Mouse (Mus musculus) midbrain, postnatal 0 days (tissue): ENCODE results near the gene Cluh. TPM values are rescaled to one million over a fixed set of nuclear protein-coding genes. Genes with fewer than 3 reads are reported as not detected.

Source experiments
- ATAC-seq: fragments of 200-750 bp; cut with Nextera tagmentation; 2 replicates; pipeline ENCODE4 v1.8.0; 2017; ENCODE audit warnings: moderate number of reproducible peaks, mild to moderate bottlenecking, moderate TSS enrichment, moderate library complexity; ENCODE audit not compliant: low FRiP score
- DNase-seq: peaks from one replicate; pipeline ENCODE4 v3.0.0-alpha.2; 2015; ENCODE audit warnings: low spot score
- H3K27ac ChIP-seq: fragments of 300-500 bp; sonication (generic); 2 replicates; pipeline ENCODE4 v1.5.1; 2014; ENCODE audit warnings: low read depth, mild to moderate bottlenecking, low read length, mixed read lengths
- H3K27me3 ChIP-seq: fragments of 300-500 bp; sonication (generic); 2 replicates; pipeline ENCODE4 v1.6.1; 2014; ENCODE audit warnings: low read length, control low read depth, mixed read lengths; ENCODE audit not compliant: insufficient read depth
- H3K36me3 ChIP-seq: fragments of 300-500 bp; sonication (generic); 2 replicates; pipeline ENCODE4 v1.6.1; 2014; ENCODE audit warnings: low read length, control low read depth, mixed read lengths; ENCODE audit not compliant: insufficient read depth
- H3K4me1 ChIP-seq: fragments of 300-500 bp; sonication (generic); 2 replicates; pipeline ENCODE4 v1.6.1; 2014; ENCODE audit warnings: mild to moderate bottlenecking, control low read depth, antibody characterized with exemption, low read length, mixed read lengths; ENCODE audit not compliant: insufficient read depth
- H3K4me2 ChIP-seq: fragments of 300-500 bp; sonication (generic); 2 replicates; pipeline ENCODE4 v1.6.1; 2014; ENCODE audit warnings: low read depth, mild to moderate bottlenecking, low read length, mixed read lengths; ENCODE audit not compliant: poor library complexity, severe bottlenecking
- H3K4me3 ChIP-seq: fragments of 300-500 bp; sonication (generic); 2 replicates; pipeline ENCODE4 v1.5.1; 2014; ENCODE audit warnings: low read depth, mild to moderate bottlenecking, low read length, moderate library complexity
- H3K9ac ChIP-seq: fragments of 300-500 bp; sonication (generic); replicated peaks from 2 replicates; pipeline ENCODE4 v1.6.1; 2014; ENCODE audit warnings: mild to moderate bottlenecking, low read length, moderate library complexity, mixed read lengths; ENCODE audit not compliant: poor library complexity, severe bottlenecking
- H3K9me3 ChIP-seq: fragments of 300-500 bp; sonication (generic); 2 replicates; pipeline ENCODE4 v1.6.1; 2016; ENCODE audit warnings: low read length, control low read depth
- CTCF ChIP-seq: IDR thresholded peaks from 2 replicates; pipeline ENCODE4 v1.5.1; 2016; ENCODE audit warnings: antibody characterized with exemption, mild to moderate bottlenecking
- WGBS: fragments of 180-500 bp; shearing (Covaris S2); extraction: QIAGEN DNeasy Blood & Tissue Kit; methylation state at CpG from one replicate; pipeline ENCODE4 v1.1.7; 2014; 5-methylcytosine and 5-hydroxymethylcytosine counted together
- polyA plus RNA-seq: library from polyadenylated mRNA; unstranded; fragments of >200 nt; fragmentation: Nextera tagmentation; extraction: Ambion mirVana; gene quantifications from 2 replicates; pipeline ENCODE4 v1.2.1, GENCODE M21; 2015
- total RNA-seq: library from RNA; depleted of rRNA; stranded (reverse); fragments of >200 nt; gene quantifications from 2 replicates; pipeline ENCODE4 v1.2.3, GENCODE M21; 2014; rRNA removed

The Cluh gene
- total and polyA plus RNA-seq, 2 experiments from 2014 or later, result 17.0 to 71.5 TPM

DNA sequence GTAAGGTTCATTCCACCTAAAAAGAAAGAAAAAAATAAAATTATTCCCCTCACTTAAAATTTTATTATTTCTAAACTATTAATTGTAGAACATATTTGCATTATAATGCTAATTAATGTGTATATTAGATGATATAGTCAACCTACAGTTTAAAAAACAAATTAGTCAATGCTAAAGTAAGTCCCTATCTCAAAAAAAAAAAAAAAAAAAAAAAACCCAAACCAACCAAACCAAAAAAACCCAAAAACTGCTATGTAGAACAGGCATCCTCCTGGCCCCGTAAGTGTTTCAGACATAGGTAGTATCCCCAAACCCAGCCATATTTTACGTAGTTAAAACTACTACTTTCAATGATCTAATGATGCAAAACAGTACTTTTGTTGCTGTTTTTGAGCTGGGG lies 50.2 kb downstream of the Cluh start:
- Histone ChIP-seq H3K4me2 (no peak overlapping the region), H3K27me3 (no peaks in the 10 kb centered on the region), H3K9ac (no peak overlapping the region), H3K9me3 (no peaks in the 10 kb centered on the region), H3K36me3 (no peaks in the 10 kb centered on the region; the same call in 1 of the 2 replicates), H3K4me3 (no peak overlapping the region), H3K4me1 (no peaks in the 10 kb centered on the region), H3K27ac (no peak overlapping the region)
- 95% methylated on average over 2 of the region's 2 CpGs for WGBS
- no peak for TF ChIP-seq CTCF
- ATAC-seq, result no peak
- no peak for DNase-seq

DNA sequence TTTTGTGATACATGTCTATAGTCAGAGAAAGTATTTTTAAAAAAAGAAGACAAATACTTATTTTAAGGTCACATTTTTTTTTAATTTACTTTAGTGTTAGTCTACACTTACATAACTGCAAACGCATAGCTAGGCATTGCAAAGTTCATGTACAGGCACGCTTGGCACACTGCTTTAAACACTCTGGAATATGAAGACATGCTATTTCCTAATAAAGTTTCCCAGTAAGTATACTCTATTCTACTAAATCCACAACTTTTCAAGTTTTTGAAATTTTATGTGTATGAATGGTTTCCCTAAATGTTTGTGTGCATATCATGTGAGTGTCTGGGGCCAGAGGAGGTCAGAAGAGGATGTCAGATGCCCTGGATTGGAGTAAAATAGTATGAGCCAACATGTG lies 54.8 kb downstream of the Cluh start:
- Histone ChIP-seq H3K27me3 (no peaks in the 10 kb centered on the region), H3K9me3 (no peaks in the 10 kb centered on the region), H3K27ac (no peak overlapping the region), H3K9ac (no peak overlapping the region), H3K4me3 (no peak overlapping the region), H3K36me3 (no peaks in the 10 kb centered on the region), H3K4me1 (no peaks in the 10 kb centered on the region), H3K4me2 (no peak overlapping the region)
- DNase-seq (no peak), ATAC-seq (no peak)
- TF ChIP-seq CTCF, result no peak
- 93% methylated on average over 2 of the region's 2 CpGs for WGBS

DNA sequence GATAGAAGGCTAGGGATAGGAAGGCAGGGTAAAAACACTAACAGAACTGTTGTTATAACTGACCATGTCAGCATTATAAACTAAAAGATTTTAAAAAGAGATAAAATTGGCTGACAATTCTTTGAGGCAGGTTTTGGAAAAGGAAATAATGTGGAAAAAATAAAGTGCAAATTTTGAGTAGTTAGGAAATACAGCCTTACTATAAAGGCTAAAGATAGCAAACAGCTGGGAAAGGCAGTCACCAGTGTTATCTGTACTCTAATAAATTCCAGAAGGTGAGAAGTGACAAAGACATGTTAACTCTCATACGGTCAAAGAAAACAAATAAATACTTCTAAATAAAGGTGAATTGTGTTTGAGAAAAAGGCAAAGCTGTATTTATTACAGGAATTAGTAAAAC lies 59.5 kb downstream of the Cluh start:
- no peak for TF ChIP-seq CTCF
- H3K27me3 ChIP-seq, result no peaks in the 10 kb centered on the region
- WGBS, result 71% methylated on average over 1 of the region's 1 CpGs
- no peaks in the 10 kb centered on the region for H3K9me3 ChIP-seq
- no peak overlapping the region for H3K4me3 ChIP-seq
- no peaks in the 10 kb centered on the region for H3K36me3 ChIP-seq
- no peak overlapping the region for H3K27ac ChIP-seq
- DNase-seq (no peak), ATAC-seq (no peak)
- no peak overlapping the region for H3K9ac ChIP-seq
- no peaks in the 10 kb centered on the region for H3K4me1 ChIP-seq
- H3K4me2 ChIP-seq, result no peak overlapping the region

DNA sequence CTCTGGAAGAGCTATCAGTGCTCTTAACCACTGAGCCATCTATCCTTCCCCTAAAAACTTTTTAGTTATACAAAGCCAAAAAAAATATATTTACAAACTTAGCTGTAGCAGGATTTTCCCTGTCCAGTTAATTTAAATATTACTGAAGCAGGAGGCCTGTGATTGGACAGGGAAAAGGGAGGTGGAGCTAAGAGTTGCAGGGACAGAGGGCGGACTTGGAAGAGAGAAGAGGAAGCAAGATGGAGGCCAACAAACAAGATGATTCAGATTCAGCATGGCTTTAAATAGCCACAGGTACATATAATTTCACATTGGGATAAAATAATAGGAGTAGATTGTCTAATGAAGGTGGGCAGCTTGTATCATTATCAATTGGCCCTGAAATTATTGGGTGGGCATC lies 61.4 kb downstream of the Cluh start:
- Histone ChIP-seq H3K4me2 (no peak overlapping the region), H3K36me3 (no peaks in the 10 kb centered on the region), H3K27ac (no peak overlapping the region), H3K27me3 (no peaks in the 10 kb centered on the region), H3K9me3 (no peaks in the 10 kb centered on the region), H3K9ac (no peak overlapping the region), H3K4me3 (no peak overlapping the region), H3K4me1 (no peaks in the 10 kb centered on the region)
- ATAC-seq (no peak), DNase-seq (no peak)
- 91% methylated on average over 1 of the region's 1 CpGs for WGBS
- TF ChIP-seq CTCF, result no peak

DNA sequence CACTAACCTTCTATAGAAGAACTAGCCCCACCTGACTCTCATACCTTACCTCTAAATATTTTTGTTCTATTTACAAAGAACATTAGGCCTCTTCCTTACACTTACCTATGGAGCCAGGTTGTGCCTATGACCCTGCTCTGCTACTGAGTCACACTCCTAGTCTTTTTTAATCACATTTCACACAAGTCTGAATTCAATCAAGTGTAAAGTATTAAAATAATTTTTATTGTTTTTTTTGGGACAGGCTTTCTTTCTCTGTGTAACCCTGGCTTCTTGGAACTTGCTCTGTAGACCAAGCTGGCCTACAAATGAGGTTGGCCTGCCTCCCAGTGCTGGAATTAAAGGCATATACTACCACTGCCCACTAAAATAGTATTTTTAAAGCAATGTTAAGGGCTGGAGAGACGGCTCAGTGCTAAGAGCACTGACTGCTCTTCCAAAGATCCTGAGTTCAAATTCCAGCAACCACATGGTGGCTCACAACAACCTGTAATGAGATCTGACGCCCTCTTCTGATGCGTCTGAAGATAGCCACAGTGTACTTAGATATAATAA lies 66.8 kb downstream of the Cluh start:
- no peaks in the 10 kb centered on the region for H3K36me3 ChIP-seq
- H3K4me1 ChIP-seq, result peaks cover 8% of the 10 kb centered on the region
- ATAC-seq, result no peak
- no peak for TF ChIP-seq CTCF
- H3K27ac ChIP-seq, result no peak overlapping the region
- H3K27me3 ChIP-seq, result no peaks in the 10 kb centered on the region
- WGBS, result 84% methylated on average over 3 of the region's 3 CpGs
- H3K4me2 ChIP-seq, result no peak overlapping the region
- no peak overlapping the region for H3K4me3 ChIP-seq
- no peaks in the 10 kb centered on the region for H3K9me3 ChIP-seq
- no peak overlapping the region for H3K9ac ChIP-seq
- DNase-seq, result no peak

Other genes starting within 250 kb of the Cluh start
- gene Rap1gap2, start 38.6 kb upstream of the Cluh start, total RNA-seq, result 48.2 and 49.1 TPM in 2 replicates
- gene Rap1gap2, start 38.6 kb upstream of the Cluh start, polyA plus RNA-seq, result 11.0 and 12.1 TPM in 2 replicates
- 12.4 and 14.6 TPM in 2 replicates for gene Ccdc92b, start 29.9 kb upstream of the Cluh start, total RNA-seq
- gene Ccdc92b, start 29.9 kb upstream of the Cluh start, polyA plus RNA-seq, result 3.3 and 3.4 TPM in 2 replicates
- 206 and 269 TPM in 2 replicates for gene Pafah1b1, start 75.2 kb downstream of the Cluh start, total RNA-seq
- 63.4 and 79.2 TPM in 2 replicates for gene Pafah1b1, start 75.2 kb downstream of the Cluh start, polyA plus RNA-seq
- gene Mettl16, start 121.3 kb downstream of the Cluh start, total RNA-seq, result 13.1 and 16.6 TPM in 2 replicates
- gene Mettl16, start 121.3 kb downstream of the Cluh start, polyA plus RNA-seq, result 23.3 and 28.7 TPM in 2 replicates
- gene Mnt, start 181.4 kb downstream of the Cluh start, total RNA-seq, result 17.6 and 18.6 TPM in 2 replicates
- gene Mnt, start 181.4 kb downstream of the Cluh start, polyA plus RNA-seq, result 7.4 and 8.4 TPM in 2 replicates
- gene Sgsm2, start 247.6 kb downstream of the Cluh start, total RNA-seq, result 49.1 and 62.8 TPM in 2 replicates
- 28.1 and 28.8 TPM in 2 replicates for gene Sgsm2, start 247.6 kb downstream of the Cluh start, polyA plus RNA-seq
- 23.6 and 28.6 TPM in 2 replicates for gene Tsr1, start 248.6 kb downstream of the Cluh start, total RNA-seq
- gene Tsr1, start 248.6 kb downstream of the Cluh start, polyA plus RNA-seq, result 21.2 and 22.9 TPM in 2 replicates